Mouse (Mus musculus): ENCODE data around the gene Ovol1. TPM values are rescaled to one million over a fixed set of nuclear protein-coding genes. Genes with fewer than 3 reads are reported as not detected.

The Ovol1 gene
- total and polyA plus RNA-seq, 2 experiments from 2014 or later, result 0.05 TPM; not detected in 1

GRCm38 (mm10) chr19:5554212-5554611, 6.2 kb downstream of the Ovol1 start:
- Histone ChIP-seq H3K27me3 (ENCODE audit: control insufficient read depth, insufficient read depth, low read length) (peaks cover 36% of the 10 kb centered on the region), H3K27ac (ENCODE audit: low read depth) (no peak overlapping the region), H3K4me3 (ENCODE audit: low read depth, low read length) (no peak overlapping the region), H3K9ac (replicated peaks; ENCODE audit: low read depth, low read length) (no peak overlapping the region), H3K4me1 (ENCODE audit: control insufficient read depth, insufficient read depth) (no peaks in the 10 kb centered on the region), H3K9me3 (replicated peaks; ENCODE audit: control insufficient read depth, low read length) (no peaks in the 10 kb centered on the region), H3K4me2 (ENCODE audit: low read depth, low read length) (no peak overlapping the region), H3K36me3 (replicated peaks; ENCODE audit: control insufficient read depth, insufficient read depth, low read length) (no peaks in the 10 kb centered on the region)
- ATAC-seq (ENCODE audit: insufficient read depth, low read depth), result no peak
- 81% methylated on average over 14 of the region's 14 CpGs for WGBS
- TF ChIP-seq EP300 (IDR thresholded peaks at IDR 0.05; ENCODE audit: low read depth) (no peak), CTCF (IDR thresholded peaks at IDR 0.05; ENCODE audit: low read depth) (no peak)
- DNase-seq (ENCODE audit: low spot score), result no peak

- Histone ChIP-seq H3K4me1 (ENCODE audit: control insufficient read depth, insufficient read depth) (no peaks in the 10 kb centered on the region), H3K9me3 (replicated peaks; ENCODE audit: control insufficient read depth, low read length) (no peaks in the 10 kb centered on the region), H3K4me2 (ENCODE audit: low read depth, low read length) (no peak overlapping the region), H3K27me3 (ENCODE audit: control insufficient read depth, insufficient read depth, low read length) (peaks cover 31% of the 10 kb centered on the region), H3K4me3 (ENCODE audit: low read depth, low read length) (no peak overlapping the region), H3K36me3 (replicated peaks; ENCODE audit: control insufficient read depth, insufficient read depth, low read length) (no peaks in the 10 kb centered on the region), H3K9ac (replicated peaks; ENCODE audit: low read depth, low read length) (no peak overlapping the region), H3K27ac (ENCODE audit: low read depth) (no peak overlapping the region)
- ATAC-seq (ENCODE audit: insufficient read depth, low read depth), result no peak
- DNase-seq (ENCODE audit: low spot score), result no peak
- WGBS, result 69% methylated on average over 8 of the region's 8 CpGs
- TF ChIP-seq CTCF (IDR thresholded peaks at IDR 0.05; ENCODE audit: low read depth) (no peak), EP300 (IDR thresholded peaks at IDR 0.05; ENCODE audit: low read depth) (no peak)
Measured at GRCm38 (mm10) chr19:5553802-5554201, 6.6 kb downstream of the Ovol1 start.

DNA sequence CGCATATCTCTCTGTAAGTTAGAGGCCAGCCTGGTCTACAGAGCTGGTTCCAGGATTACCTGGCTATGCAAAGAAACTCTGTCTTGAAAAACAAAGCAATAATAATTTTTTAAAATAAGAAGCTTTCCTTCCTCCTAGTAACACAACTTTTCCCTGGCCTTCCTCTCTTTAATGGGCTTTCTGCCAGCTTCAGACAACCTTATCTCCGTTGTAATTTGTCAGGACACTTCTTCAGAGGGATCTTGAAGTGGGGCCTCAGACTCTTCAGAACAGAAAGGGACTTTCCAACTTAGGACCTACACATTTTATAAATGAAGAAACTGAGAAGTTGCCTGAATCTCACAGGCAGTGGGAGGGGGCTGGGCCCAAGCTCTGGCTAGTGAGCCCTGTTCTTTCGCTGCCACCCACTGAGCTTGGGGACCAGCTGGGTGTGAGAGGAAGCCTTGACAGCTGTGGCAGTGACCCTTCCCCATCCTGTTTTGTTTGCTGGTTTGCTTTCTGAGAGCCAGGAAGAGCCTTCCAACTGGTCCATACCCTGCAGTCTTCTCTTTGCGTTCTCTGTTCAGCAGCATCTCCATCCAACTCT, 12.9 kb downstream of the Ovol1 start:
- DNase-seq (ENCODE audit: low spot score), result no peak
- Histone ChIP-seq H3K4me3 (ENCODE audit: low read depth, low read length) (no peak overlapping the region), H3K27ac (ENCODE audit: low read depth) (no peak overlapping the region), H3K4me2 (ENCODE audit: low read depth, low read length) (no peak overlapping the region), H3K36me3 (replicated peaks; ENCODE audit: control insufficient read depth, insufficient read depth, low read length) (no peaks in the 10 kb centered on the region), H3K9ac (replicated peaks; ENCODE audit: low read depth, low read length) (no peak overlapping the region), H3K27me3 (ENCODE audit: control insufficient read depth, insufficient read depth, low read length) (no peaks in the 10 kb centered on the region), H3K9me3 (replicated peaks; ENCODE audit: control insufficient read depth, low read length) (no peaks in the 10 kb centered on the region), H3K4me1 (ENCODE audit: control insufficient read depth, insufficient read depth) (no peaks in the 10 kb centered on the region)
- 53% methylated on average over 4 of the region's 4 CpGs for WGBS
- ATAC-seq (ENCODE audit: insufficient read depth, low read depth), result no peak
- TF ChIP-seq EP300 (IDR thresholded peaks at IDR 0.05; ENCODE audit: low read depth) (no peak), CTCF (IDR thresholded peaks at IDR 0.05; ENCODE audit: low read depth) (no peak)

DNA sequence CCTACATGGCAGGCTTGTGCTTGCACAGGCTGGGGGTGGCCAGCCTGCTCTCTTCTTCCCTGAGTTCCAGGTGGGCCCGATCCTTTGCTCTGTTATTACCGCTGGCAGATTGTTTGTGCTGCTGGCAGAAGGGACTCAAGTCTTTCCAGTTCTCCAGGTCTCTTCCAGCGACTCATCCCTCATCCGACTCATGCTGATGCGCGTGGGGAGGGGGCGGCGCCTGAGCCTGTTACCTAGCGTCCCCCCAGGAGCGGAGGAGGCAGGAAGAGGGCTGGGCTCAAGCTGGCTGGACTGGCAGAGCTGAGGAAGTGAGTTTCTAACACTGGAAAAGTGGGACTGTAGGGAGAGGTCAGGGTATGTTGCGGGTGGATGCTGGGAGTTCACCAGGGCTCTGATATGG, 16.4 kb downstream of the Ovol1 start:
- Histone ChIP-seq H3K4me3 (ENCODE audit: low read depth, low read length) (no peak overlapping the region), H3K9me3 (replicated peaks; ENCODE audit: control insufficient read depth, low read length) (no peaks in the 10 kb centered on the region), H3K27me3 (ENCODE audit: control insufficient read depth, insufficient read depth, low read length) (no peaks in the 10 kb centered on the region), H3K9ac (replicated peaks; ENCODE audit: low read depth, low read length) (no peak overlapping the region), H3K27ac (ENCODE audit: low read depth) (no peak overlapping the region), H3K36me3 (replicated peaks; ENCODE audit: control insufficient read depth, insufficient read depth, low read length) (no peaks in the 10 kb centered on the region), H3K4me1 (ENCODE audit: control insufficient read depth, insufficient read depth) (no peaks in the 10 kb centered on the region), H3K4me2 (ENCODE audit: low read depth, low read length) (no peak overlapping the region)
- WGBS, result 62% methylated on average over 11 of the region's 11 CpGs
- DNase-seq (ENCODE audit: low spot score) (no peak), ATAC-seq (ENCODE audit: insufficient read depth, low read depth) (no peak)
- TF ChIP-seq CTCF (IDR thresholded peaks at IDR 0.05; ENCODE audit: low read depth) (no peak), EP300 (IDR thresholded peaks at IDR 0.05; ENCODE audit: low read depth) (no peak)

DNA sequence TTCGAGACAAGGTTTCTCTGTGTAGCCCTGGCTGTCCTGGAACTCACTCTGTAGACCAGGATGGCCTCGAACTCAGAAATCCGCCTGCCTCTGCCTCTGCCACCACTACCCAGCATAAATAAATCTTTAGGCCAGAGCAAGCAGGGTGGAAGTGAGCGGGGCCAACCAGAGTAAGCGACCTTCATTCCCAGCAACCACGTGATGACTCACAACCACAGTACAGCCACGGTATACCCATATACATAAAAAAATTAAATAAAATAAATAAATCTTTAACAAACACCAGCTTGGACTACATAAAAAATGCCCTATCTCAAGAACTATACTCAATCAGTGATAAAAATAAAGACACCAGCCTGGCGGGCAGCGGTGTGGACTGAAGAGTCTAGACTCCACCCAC, 17.1 kb downstream of the Ovol1 start:
- no peak for ATAC-seq (ENCODE audit: insufficient read depth, low read depth)
- H3K27ac ChIP-seq (ENCODE audit: low read depth), result no peak overlapping the region
- no peak overlapping the region for H3K4me2 ChIP-seq (ENCODE audit: low read depth, low read length)
- no peaks in the 10 kb centered on the region for H3K9me3 ChIP-seq (replicated peaks; ENCODE audit: control insufficient read depth, low read length)
- DNase-seq (ENCODE audit: low spot score), result no peak
- H3K4me3 ChIP-seq (ENCODE audit: low read depth, low read length), result no peak overlapping the region
- 87% methylated on average over 9 of the region's 9 CpGs for WGBS
- H3K4me1 ChIP-seq (ENCODE audit: control insufficient read depth, insufficient read depth), result no peaks in the 10 kb centered on the region
- no peak overlapping the region for H3K9ac ChIP-seq (replicated peaks; ENCODE audit: low read depth, low read length)
- H3K36me3 ChIP-seq (replicated peaks; ENCODE audit: control insufficient read depth, insufficient read depth, low read length), result no peaks in the 10 kb centered on the region
- H3K27me3 ChIP-seq (ENCODE audit: control insufficient read depth, insufficient read depth, low read length), result no peaks in the 10 kb centered on the region
- TF ChIP-seq CTCF (IDR thresholded peaks at IDR 0.05; ENCODE audit: low read depth) (no peak), EP300 (IDR thresholded peaks at IDR 0.05; ENCODE audit: low read depth) (no peak)

- H3K9me3 ChIP-seq (replicated peaks; ENCODE audit: control insufficient read depth, low read length), result no peaks in the 10 kb centered on the region
- H3K4me1 ChIP-seq (ENCODE audit: control insufficient read depth, insufficient read depth), result no peaks in the 10 kb centered on the region
- DNase-seq (ENCODE audit: low spot score), result no peak
- ATAC-seq (ENCODE audit: insufficient read depth, low read depth), result no peak
- no peak overlapping the region for H3K4me3 ChIP-seq (ENCODE audit: low read depth, low read length)
- no peaks in the 10 kb centered on the region for H3K36me3 ChIP-seq (replicated peaks; ENCODE audit: control insufficient read depth, insufficient read depth, low read length)
- WGBS, result 64% methylated on average over 8 of the region's 8 CpGs
- H3K9ac ChIP-seq (replicated peaks; ENCODE audit: low read depth, low read length), result no peak overlapping the region
- TF ChIP-seq EP300 (IDR thresholded peaks at IDR 0.05; ENCODE audit: low read depth) (no peak), CTCF (IDR thresholded peaks at IDR 0.05; ENCODE audit: low read depth) (no peak)
- H3K27me3 ChIP-seq (ENCODE audit: control insufficient read depth, insufficient read depth, low read length), result no peaks in the 10 kb centered on the region
- no peak overlapping the region for H3K27ac ChIP-seq (ENCODE audit: low read depth)
- no peak overlapping the region for H3K4me2 ChIP-seq (ENCODE audit: low read depth, low read length)
Measured at GRCm38 (mm10) chr19:5538786-5539185, 21.7 kb downstream of the Ovol1 start.
